Mouse (Mus musculus) forebrain, embryonic 11.5 days (tissue): ENCODE measurements around the gene Lat. TPM values are rescaled to one million over a fixed set of nuclear protein-coding genes. Genes with fewer than 3 reads are reported as not detected.

Experiments
- ATAC-seq: fragments of 200-750 bp; cut with Nextera tagmentation; replicated peaks from 2 replicates; pipeline ENCODE4 v1.8.0; 2017; ENCODE audit warnings: moderate TSS enrichment; ENCODE audit not compliant: low FRiP score
- DNase-seq: peaks from one replicate; pipeline ENCODE4 v3.0.0-alpha.2; 2017; ENCODE audit warnings: low spot score
- H3K27ac ChIP-seq: fragments of 300-500 bp; sonication (generic); 2 replicates; pipeline ENCODE4 v1.5.1; 2014; ENCODE audit warnings: low read depth, low read length
- H3K27me3 ChIP-seq: fragments of 300-500 bp; sonication (generic); 2 replicates; pipeline ENCODE4 v1.6.1; 2014; ENCODE audit warnings: mild to moderate bottlenecking, low read length, mixed read lengths; ENCODE audit not compliant: control insufficient read depth, insufficient read depth
- H3K36me3 ChIP-seq: fragments of 300-500 bp; sonication (generic); 2 replicates; pipeline ENCODE4 v1.6.1; 2014; ENCODE audit warnings: mild to moderate bottlenecking, low read length, moderate library complexity, mixed read lengths; ENCODE audit not compliant: control insufficient read depth, insufficient read depth
- H3K4me1 ChIP-seq: fragments of 300-500 bp; sonication (generic); replicated peaks from 2 replicates; pipeline ENCODE4 v1.6.1; 2014; ENCODE audit warnings: low read length, mixed read lengths; ENCODE audit not compliant: control insufficient read depth, insufficient read depth
- H3K4me2 ChIP-seq: fragments of 300-500 bp; sonication (generic); 2 replicates; pipeline ENCODE4 v1.6.1; 2014; ENCODE audit warnings: low read depth, mild to moderate bottlenecking, low read length, moderate library complexity, mixed read lengths; ENCODE audit not compliant: severe bottlenecking
- H3K4me3 ChIP-seq: fragments of 300-500 bp; sonication (generic); 2 replicates; pipeline ENCODE4 v1.5.1; 2014; ENCODE audit warnings: low read depth, low read length
- H3K9ac ChIP-seq: fragments of 300-500 bp; sonication (generic); 2 replicates; pipeline ENCODE4 v1.6.1; 2014; ENCODE audit warnings: low read length
- H3K9me3 ChIP-seq: fragments of 300-500 bp; sonication (generic); 2 replicates; pipeline ENCODE4 v1.6.1; 2016; ENCODE audit warnings: low read length, mixed read lengths; ENCODE audit not compliant: control insufficient read depth
- WGBS: fragments of 180-500 bp; shearing (Covaris S2); extraction: QIAGEN DNeasy Blood & Tissue Kit; methylation state at CpG from one replicate; pipeline ENCODE4 v1.1.7; 2014; 5-methylcytosine and 5-hydroxymethylcytosine counted together
- polyA plus RNA-seq: library from polyadenylated mRNA; unstranded; fragments of >200 nt; fragmentation: Nextera tagmentation; extraction: Ambion mirVana; gene quantifications from 2 replicates; pipeline ENCODE4 v1.2.1, GENCODE M21; 2014

The Lat gene
- polyA plus RNA-seq, 1 experiment from 2014 or later: 2.2 TPM

DNA sequence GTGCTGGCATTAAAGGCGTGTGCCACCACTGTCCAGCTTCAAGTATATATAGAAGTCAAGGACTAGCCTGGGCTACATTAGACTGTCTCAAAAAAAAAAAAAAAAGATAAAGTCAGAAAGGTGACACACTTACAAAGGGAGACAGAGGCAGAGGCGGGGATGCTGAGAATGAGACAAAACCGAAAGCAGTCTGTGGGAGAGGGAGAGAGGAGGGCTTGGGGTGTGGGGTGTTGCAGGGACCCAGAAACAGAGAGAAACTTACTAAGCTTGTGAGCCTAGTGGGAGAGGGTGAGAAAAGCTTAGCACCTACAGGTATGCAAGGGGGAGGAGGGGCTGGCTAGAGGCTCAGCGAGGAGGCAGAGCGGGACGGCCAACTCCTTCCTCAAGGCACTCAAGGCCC is 11.5 kb downstream of the Lat start:
- DNase-seq (no peak), ATAC-seq (no peak)
- H3K27ac ChIP-seq: no peak overlapping the region
- WGBS: 85% methylated on average over 6 of the region's 6 CpGs
- no peaks in the 10 kb centered on the region for H3K27me3 ChIP-seq
- no peak overlapping the region for H3K4me2 ChIP-seq
- H3K9me3 ChIP-seq: no peaks in the 10 kb centered on the region
- H3K9ac ChIP-seq: no peak overlapping the region
- H3K4me3 ChIP-seq: no peak overlapping the region
- H3K36me3 ChIP-seq: no peaks in the 10 kb centered on the region
- no peaks in the 10 kb centered on the region for H3K4me1 ChIP-seq

DNA sequence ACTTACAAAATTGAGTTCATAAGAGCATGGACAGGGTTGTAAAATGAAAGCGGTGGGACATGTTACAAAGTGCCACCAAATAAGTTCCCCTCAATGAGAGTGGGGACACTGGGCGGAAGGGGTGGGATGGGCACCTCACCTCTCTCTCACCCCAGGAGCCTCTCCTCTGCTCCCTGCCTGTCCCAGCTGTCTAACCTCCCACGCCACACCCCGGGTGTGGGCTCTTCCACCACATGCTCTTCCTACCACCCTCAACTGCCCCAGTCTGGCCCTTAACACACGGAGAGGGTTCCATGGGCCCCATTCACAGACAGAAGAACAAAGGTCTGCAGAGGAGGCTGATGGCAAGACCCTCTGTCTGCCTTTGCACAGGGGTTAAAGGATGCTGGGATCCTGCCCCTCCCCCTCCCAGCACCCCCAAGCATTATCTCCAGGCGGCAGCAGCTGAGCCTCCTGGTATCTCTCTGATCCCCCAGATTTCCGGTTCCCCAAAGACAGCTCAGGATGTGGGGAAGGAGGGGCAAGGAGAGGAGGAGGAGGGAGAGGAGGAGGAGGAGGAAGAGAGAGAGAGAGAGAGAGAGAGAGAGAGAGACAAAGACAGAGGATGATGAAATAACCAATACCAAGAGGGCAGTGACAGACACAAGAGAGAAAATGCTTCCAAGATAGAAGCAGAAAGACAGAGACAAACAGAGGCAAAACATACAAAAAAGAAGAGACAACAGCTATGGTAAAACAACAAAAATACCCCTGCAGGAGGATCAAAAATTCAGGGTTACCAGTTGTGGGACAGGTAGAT is 12.4 kb downstream of the Lat start:
- Histone ChIP-seq H3K4me2 (no peak overlapping the region), H3K27me3 (no peaks in the 10 kb centered on the region), H3K27ac (no peak overlapping the region)

DNA sequence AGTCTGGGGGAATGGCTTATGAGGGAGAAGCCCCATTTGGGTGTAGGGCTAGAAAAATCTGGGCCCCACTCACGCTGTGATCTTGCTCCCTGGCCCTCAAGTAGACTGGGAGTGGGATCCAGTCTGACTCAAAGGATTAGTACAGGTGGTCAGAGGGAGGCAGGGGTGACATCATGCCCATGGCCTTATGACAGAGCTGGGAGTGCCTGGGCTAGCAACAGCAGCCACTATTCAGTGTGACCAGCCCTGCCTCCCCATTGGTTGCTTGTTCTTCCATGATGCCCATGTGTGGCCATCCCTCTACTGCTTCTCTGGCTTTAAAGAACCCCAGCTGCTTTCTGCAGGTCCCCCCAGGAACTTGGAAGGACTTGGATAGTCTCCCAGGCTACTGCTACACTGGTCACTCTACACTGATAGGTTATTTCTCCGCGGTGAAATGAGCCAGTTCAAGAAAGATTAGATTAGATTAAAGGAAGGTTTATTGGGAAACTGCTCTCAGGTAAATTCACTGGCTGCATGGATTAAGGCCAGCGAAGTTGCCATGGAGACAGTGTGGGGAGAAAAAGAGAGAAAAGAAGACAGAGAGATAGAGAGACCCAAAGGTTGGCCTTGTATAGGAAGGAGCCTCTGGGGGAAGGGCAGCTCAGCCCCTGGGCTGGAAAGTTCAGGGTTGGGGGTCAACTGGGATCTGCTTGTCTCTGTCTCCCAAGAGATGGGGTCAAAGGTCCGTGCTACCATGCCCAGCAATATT is 13.3 kb downstream of the Lat start:
- no peaks in the 10 kb centered on the region for H3K4me1 ChIP-seq
- no peak for ATAC-seq
- 0 out of 2 replicates have a peak overlapping the region, but pooled peaks have one; percentile 20 for H3K9ac ChIP-seq
- DNase-seq: peak; percentile 19
- H3K4me2 ChIP-seq: no peak overlapping the region
- WGBS: 46% methylated on average over 5 of the region's 5 CpGs
- H3K9me3 ChIP-seq: no peaks in the 10 kb centered on the region
- no peaks in the 10 kb centered on the region for H3K27me3 ChIP-seq
- no peaks in the 10 kb centered on the region for H3K36me3 ChIP-seq
- no peak overlapping the region for H3K4me3 ChIP-seq
- no peak overlapping the region for H3K27ac ChIP-seq

More for the DNA sequence above, 12.4 kb downstream of the Lat start:
- no peaks in the 10 kb centered on the region for H3K9me3 ChIP-seq
- no peaks in the 10 kb centered on the region for H3K4me1 ChIP-seq
- no peak overlapping the region for H3K9ac ChIP-seq
- H3K4me3 ChIP-seq: no peak overlapping the region
- DNase-seq (peak; percentile 47), ATAC-seq (no peak)
- H3K36me3 ChIP-seq: no peaks in the 10 kb centered on the region
- WGBS: 49% methylated on average over 7 of the region's 7 CpGs

DNA sequence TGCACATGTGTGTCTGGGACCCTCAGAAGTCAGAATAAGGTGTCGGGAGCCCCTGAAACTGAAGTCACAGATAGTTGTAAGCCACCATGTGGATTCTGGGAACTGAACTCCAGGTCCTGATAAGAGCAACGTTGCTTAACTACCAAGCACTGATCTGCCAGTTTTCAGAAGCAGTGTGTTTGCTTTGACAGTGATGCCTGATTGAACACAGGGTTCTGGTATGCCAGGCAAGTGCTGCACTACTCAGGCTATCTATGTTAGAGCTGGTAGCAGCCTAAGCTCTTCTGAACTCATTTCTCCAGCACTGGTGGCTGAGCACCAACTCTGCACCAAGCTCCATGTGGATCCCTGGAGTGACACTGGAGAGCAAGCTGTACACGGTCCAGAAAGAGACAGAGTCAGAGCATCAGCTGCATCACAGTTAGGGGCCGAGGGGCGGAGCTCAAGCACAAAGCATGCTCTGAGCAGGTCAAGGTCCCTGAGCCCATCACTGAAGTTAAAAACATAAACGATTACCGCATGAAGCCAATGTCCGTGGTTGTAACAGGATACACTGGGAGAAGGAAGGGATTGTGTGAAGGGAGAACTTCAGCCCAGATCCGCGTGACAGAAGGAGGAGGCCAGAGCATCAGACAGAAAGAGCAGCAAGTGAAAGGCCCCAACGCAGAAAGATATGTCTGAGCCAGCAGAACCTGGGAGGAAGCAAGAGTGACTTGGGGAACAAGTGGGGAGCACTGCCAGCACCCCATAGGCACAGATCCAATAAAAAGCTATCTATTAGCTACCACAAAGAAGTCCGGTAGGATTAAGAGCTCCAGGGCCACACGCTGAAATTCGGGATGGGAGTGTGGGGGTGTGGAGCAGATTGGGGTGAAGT is 14.4 kb downstream of the Lat start:
- H3K27me3 ChIP-seq: no peaks in the 10 kb centered on the region
- DNase-seq (peak; percentile 43), ATAC-seq (no peak)
- H3K9ac ChIP-seq: no peak overlapping the region
- no peak overlapping the region for H3K4me3 ChIP-seq
- no peaks in the 10 kb centered on the region for H3K9me3 ChIP-seq
- 54% methylated on average over 14 of the region's 14 CpGs for WGBS
- H3K36me3 ChIP-seq: no peaks in the 10 kb centered on the region
- H3K4me1 ChIP-seq: no peaks in the 10 kb centered on the region
- no peak overlapping the region for H3K4me2 ChIP-seq
- no peak overlapping the region for H3K27ac ChIP-seq

DNA sequence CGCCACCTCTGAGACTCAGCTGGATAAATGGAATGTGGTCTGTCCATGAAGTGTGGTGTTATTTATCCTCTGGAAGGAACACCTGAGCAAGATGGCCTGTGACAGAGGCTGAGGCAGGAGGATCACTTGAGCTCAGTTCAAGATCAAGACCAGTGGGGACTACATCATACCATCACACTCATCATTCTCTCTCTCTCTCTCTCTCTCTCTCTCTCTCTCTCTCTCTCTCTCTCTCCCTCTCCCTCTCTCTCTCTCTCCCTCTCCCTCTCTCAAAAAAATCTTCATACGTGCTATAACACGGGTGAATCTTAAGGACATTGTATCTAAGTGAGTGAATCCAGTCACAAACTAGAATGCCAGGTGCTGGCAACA is 15.4 kb downstream of the Lat start:
- no peak for ATAC-seq
- H3K9ac ChIP-seq: no peak overlapping the region
- WGBS: 95% methylated on average over 3 of the region's 3 CpGs

DNA sequence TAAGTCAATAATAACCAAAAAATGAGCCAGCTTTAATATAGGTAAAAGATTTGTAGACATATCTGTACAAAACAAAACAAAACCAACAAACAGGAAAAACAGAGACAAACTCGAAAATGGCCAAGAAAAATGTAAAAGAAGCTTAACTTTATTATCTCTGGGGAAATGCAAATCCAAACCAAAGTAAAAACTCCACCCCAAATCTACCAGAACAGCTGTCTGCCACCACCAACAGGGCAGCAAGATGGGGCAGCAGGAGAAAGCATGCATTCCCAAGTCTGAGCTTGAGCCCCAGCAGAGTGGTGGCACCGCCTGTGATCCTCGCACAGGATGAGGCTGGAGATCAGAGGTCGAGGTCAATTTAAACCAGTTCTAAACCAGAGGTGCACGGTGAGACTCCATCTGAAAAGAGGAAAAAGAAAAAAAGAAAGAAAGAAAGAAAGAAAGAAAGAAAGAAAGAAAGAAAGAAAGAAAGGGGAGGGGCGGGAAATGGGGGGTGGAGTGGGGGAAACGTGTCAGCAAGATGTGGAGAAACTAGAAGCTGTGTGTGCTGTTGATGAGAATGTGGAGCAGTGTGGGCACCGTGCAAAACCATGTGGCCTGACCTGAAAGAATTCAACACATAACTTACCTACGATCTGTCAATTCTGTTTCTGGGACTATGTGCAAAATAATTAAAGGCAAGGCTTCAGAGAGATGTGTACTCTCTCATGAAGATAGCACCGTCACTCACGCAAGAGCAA is 15.9 kb downstream of the Lat start:
- DNase-seq: peak; percentile 48
- 65% methylated on average over 11 of the region's 11 CpGs for WGBS
- no peaks in the 10 kb centered on the region for H3K9me3 ChIP-seq
- no peak overlapping the region for H3K9ac ChIP-seq
- no peaks in the 10 kb centered on the region for H3K4me1 ChIP-seq
- no peak overlapping the region for H3K27ac ChIP-seq
- no peaks in the 10 kb centered on the region for H3K27me3 ChIP-seq
- no peak for ATAC-seq
- no peak overlapping the region for H3K4me3 ChIP-seq
- no peak overlapping the region for H3K4me2 ChIP-seq
- no peaks in the 10 kb centered on the region for H3K36me3 ChIP-seq

More for the DNA sequence above, 15.4 kb downstream of the Lat start:
- no peaks in the 10 kb centered on the region for H3K4me1 ChIP-seq
- H3K4me3 ChIP-seq: no peak overlapping the region
- no peaks in the 10 kb centered on the region for H3K36me3 ChIP-seq
- no peak for DNase-seq
- no peaks in the 10 kb centered on the region for H3K27me3 ChIP-seq
- no peak overlapping the region for H3K4me2 ChIP-seq
- no peaks in the 10 kb centered on the region for H3K9me3 ChIP-seq
- no peak overlapping the region for H3K27ac ChIP-seq

DNA sequence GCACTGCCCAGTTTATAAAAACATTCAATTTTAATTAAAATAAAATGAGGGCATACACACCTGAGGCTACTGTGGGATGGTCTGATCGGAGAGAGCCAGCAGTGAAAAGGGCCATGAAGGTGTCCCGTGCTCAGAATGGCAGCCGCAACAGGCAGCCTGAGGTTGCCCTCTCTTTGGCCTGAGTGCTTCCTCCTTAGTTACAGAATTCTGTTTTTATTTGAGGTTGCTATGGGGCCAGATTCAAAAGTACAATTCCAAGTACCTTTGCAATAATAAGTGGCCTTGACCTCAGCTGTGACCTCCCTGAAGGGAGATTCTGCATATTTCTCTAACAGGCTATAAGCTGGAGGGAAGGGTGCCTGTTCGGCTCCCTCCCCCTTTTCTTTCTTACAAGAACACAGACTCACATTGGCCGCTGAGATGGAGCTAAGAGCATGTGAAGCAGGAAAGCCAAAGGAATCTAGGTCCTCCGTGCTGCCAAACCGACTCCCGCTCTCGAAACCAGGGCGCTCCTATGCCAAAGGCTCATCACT is 17.9 kb downstream of the Lat start:
- WGBS: 54% methylated on average over 10 of the region's 10 CpGs
- no peak overlapping the region for H3K4me2 ChIP-seq

More for the DNA sequence above, 17.9 kb downstream of the Lat start:
- Histone ChIP-seq H3K27ac (no peak overlapping the region), H3K9me3 (no peaks in the 10 kb centered on the region), H3K4me3 (no peak overlapping the region), H3K27me3 (no peaks in the 10 kb centered on the region), H3K36me3 (no peaks in the 10 kb centered on the region), H3K4me1 (no peaks in the 10 kb centered on the region), H3K9ac (no peak overlapping the region; the same call in 1 of the 2 replicates)
- ATAC-seq (no peak), DNase-seq (peak; percentile 40)
